Mouse (Mus musculus): ENCODE results near the gene Prelp.

GRCm38 (mm10) chr1:133961281-133962134, 40.3 kb upstream of the Prelp start:
- TF ChIP-seq ETS1 (IDR thresholded peaks at IDR 0.05; ENCODE audit: low read depth, low read length), result no peak
- no peak for TF ChIP-seq USF1 (IDR thresholded peaks at IDR 0.05; ENCODE audit: low read depth, low read length)
- TF ChIP-seq E2F4 (IDR thresholded peaks at IDR 0.05; ENCODE audit: borderline replicate concordance, low read depth, low read length), result no peak
- TF ChIP-seq CTCF (IDR thresholded peaks at IDR 0.05 in 2 of 3, conservative IDR thresholded peaks at IDR 0.05 in 1 of 3; ENCODE audit: control insufficient read depth in 1 of 3, insufficient read depth in 1 of 3, low read depth in 2 of 3, low read length in 3 of 3, poor library complexity in 1 of 3, severe bottlenecking in 1 of 3), result no peak
- TF ChIP-seq MYC (IDR thresholded peaks at IDR 0.05; ENCODE audit: low read depth, low read length), result no peak
- TF ChIP-seq POLR2A (IDR thresholded peaks at IDR 0.05; ENCODE audit: control insufficient read depth in 1 of 2, insufficient read depth in 1 of 2, low read depth in 1 of 2, low read length in 2 of 2, poor library complexity in 1 of 2), result no peak
- TF ChIP-seq ZKSCAN1 (IDR thresholded peaks at IDR 0.05; ENCODE audit: low read depth, low read length), result no peak
- TF ChIP-seq CHD2 (IDR thresholded peaks at IDR 0.05; ENCODE audit: low read length), result no peak
- no peak for TF ChIP-seq BHLHE40 (IDR thresholded peaks at IDR 0.05; ENCODE audit: borderline replicate concordance, low read depth, low read length)
- no peak for TF ChIP-seq EP300 (IDR thresholded peaks at IDR 0.05; ENCODE audit: low read depth in 1 of 2, low read length in 2 of 2)
- no peak for TF ChIP-seq CHD1 (IDR thresholded peaks at IDR 0.05; ENCODE audit: low read depth, low read length)
- TF ChIP-seq GABPA (IDR thresholded peaks at IDR 0.05; ENCODE audit: low read depth, low read length), result no peak
- TF ChIP-seq NRF1 (IDR thresholded peaks at IDR 0.05; ENCODE audit: insufficient read depth, low read depth, low read length, poor library complexity, severe bottlenecking), result no peak

Measured in MEL (cell line).